Mouse (Mus musculus) adrenal gland, postnatal 10 days (tissue): ENCODE results near the gene Diras2. TPM values are rescaled to one million over a fixed set of nuclear protein-coding genes. Genes with fewer than 3 reads are reported as not detected.

Source experiments
- DNase-seq: peaks from one replicate; pipeline ENCODE4 v3.0.0; 2021; ENCODE audit warnings: mixed read lengths
- total RNA-seq, 2 experiments: library from RNA; stranded (reverse); gene quantifications; 2 replicates each; pipeline ENCODE4 v1.2.3; 2021

The Diras2 gene
- total RNA-seq, 2 experiments from 2014 or later, result 4.3 to 5.0 TPM

DNA sequence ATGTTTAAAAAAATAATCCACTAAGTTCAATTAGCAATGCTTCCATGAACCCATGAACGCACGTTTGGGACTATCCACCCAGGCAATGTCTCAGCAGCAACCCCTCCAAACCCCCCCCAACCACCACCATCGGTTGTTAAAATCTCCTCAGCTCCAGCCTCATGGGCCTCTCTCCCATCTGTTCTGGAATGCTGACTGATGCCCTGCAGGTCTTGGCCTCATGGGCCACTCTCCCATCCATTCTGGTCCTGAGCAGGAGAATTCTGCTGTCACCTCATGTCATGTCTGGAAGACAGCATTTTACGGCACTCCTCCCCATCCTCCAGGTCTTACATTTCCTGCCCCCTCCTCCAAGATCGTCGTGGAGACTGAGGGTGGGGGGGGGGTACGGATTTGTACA, 71.1 kb downstream of the Diras2 start:
- no peak for DNase-seq

DNA sequence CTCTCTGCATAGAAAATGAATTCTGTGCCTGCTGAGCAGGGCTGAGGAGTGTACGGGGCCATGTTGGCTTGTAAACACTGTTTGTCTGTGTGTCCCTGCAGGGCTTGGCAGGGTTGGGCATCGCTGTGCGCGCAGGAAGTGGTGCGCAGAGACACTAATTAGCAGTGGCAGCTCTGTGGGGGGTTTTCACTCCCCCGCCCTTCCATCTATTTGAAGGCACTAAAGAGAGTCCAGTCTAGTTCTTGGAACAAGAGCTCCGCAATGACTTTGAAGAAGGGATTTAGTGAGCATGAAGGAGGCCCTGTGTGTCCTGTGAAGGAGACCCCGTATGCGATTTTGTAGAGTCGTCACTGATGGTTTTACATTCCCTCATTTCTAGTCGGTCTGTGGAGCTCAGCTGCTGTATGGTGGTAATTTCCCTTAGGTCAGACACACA, 73.2 kb downstream of the Diras2 start:
- DNase-seq, result no peak

DNA sequence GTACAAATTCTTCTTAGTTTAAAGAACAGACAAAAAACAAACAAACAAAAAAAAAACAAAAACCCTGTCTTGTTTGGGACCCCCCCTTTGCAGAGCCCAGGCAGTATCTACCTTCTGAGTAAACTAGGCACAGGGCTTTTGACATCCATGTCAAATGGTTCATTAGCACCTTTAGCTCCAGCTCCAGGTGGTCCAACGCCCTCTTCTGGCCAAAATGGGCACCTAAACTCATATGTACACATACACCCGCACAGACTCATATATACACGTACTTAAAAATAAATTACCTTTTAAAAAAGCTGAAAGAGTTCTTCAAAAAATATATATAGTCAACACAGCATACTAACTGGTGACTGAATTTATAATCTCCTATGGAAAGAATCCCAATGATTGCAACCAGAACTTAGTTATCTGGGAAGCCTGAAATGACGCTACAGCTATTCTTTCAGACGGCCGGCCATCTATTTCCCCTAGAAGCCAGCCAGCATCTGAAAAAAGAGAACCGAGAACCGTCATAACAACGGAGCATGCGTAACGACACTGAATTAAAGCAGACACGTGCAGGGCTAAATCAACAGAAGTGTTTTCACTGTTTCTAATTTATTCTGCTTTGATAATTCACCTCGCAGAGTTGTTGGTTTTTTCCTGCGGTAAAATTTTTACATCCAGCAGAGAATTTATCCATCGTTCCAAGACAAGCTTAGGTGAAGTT, 73.7 kb downstream of the Diras2 start:
- no peak for DNase-seq

DNA sequence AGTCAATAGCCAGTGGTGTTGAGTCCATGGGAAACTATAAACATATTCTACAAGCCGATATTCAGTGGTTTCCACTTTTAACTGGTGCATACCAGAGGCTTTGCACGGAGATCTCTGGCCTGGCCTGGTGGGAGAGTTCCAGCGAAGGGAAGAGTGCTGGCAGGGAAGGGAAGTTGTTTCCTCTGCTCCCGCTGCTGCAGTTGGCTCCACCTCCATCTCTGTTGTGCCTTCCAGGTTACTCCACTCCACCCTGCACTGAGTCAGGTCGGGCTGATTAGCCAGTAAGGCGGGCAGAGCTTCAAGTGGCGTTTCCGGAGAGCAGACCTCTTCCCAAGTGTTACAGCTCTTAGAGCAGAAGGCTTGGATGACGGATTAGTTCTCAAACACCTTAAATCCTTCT, 75.8 kb downstream of the Diras2 start:
- peak; percentile 29 for DNase-seq

DNA sequence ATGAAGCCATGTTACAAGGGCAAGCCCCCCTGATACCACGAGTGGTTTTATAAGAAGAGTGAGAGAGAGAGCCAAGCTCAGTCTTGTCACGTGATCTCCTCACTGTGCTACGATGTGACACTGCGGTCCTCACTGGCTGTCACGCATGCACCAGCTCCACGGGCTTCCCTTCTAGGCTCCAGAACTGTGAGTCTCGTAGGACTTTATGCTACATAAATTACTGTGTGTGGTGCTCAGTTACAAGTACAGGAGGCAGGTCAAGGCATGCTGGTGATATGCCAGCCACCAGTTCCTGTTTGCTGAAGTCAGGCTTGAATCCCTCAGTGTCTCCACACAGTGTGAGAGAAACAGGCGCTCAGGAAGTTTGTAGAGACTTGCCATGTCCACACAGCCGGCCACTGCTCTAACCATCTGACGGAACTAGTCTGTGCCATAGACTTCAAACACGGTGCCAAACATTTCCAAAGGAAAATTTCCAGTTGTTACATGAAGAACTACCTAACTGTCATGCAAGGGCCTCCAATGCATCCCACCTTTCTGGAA, 76.3 kb downstream of the Diras2 start:
- no peak for DNase-seq

Other genes starting within 250 kb of the Diras2 start
- gene Syk, start 51.9 kb upstream of the Diras2 start, total RNA-seq, result 1 to 10 TPM; 8.2 to 8.3 TPM